Mouse (Mus musculus) v-Abl transformed pro-B cells (cell line): ENCODE data around the gene Xrcc6.

ENCODE experiments used
- in situ Hi-C, 2 experiments: fragments of 400-800 bp; cut with MboI; formaldehyde crosslinking; loops; one replicate each; pipeline ENCODE4 v1.15.1; 2025; ENCODE audit not compliant: unreplicated experiment in 2 of 2

Xrcc6 gene

GRCm38 (mm10) chr15:81987646-81988045 lies at the start of gene Xrcc6:
Gene Xrcc6, plus strand, starts transcription at chr15:81987835.
- in situ Hi-C loops, result no loop called here

GRCm38 (mm10) chr15:81938246-81938645 lies 49.4 kb upstream of the Xrcc6 start:
- in situ Hi-C loops, result no loop called here

- in situ Hi-C loops, result no loop called here
Observed at GRCm38 (mm10) chr15:81939157-81939715, 48.4 kb upstream of the Xrcc6 start.

- in situ Hi-C loops, result no loop called here
Observed at GRCm38 (mm10) chr15:81939774-81940173, 47.9 kb upstream of the Xrcc6 start.

GRCm38 (mm10) chr15:81940219-81940618 lies 47.4 kb upstream of the Xrcc6 start:
- in situ Hi-C loops, result no loop called here

GRCm38 (mm10) chr15:81941010-81941409 lies 46.6 kb upstream of the Xrcc6 start:
- in situ Hi-C loops, result no loop called here

GRCm38 (mm10) chr15:81943176-81943749 lies 44.4 kb upstream of the Xrcc6 start:
- in situ Hi-C loops, result no loop called here

GRCm38 (mm10) chr15:81949076-81949475 lies 38.6 kb upstream of the Xrcc6 start:
- in situ Hi-C loops, result no loop called here

- in situ Hi-C loops, result loop anchor here (5.0 to 10.0 kb wide), 3 partner anchors 105 to 285 kb away; partner anchors contain the start of gene 4930407I10Rik (in 1 of the 2)
Observed at GRCm38 (mm10) chr15:81949476-81950131, 38.0 kb upstream of the Xrcc6 start.

GRCm38 (mm10) chr15:81950716-81951115 lies 36.9 kb upstream of the Xrcc6 start:
- in situ Hi-C loops, result loop anchor here (5.0 to 10.0 kb wide), 3 partner anchors 104 to 284 kb away; partner anchors contain the start of gene 4930407I10Rik (in 1 of the 2)

GRCm38 (mm10) chr15:81951159-81951558 lies 36.5 kb upstream of the Xrcc6 start:
- in situ Hi-C loops, result loop anchor here (5.0 to 10.0 kb wide), 3 partner anchors 104 to 284 kb away; partner anchors contain the start of gene 4930407I10Rik (in 1 of the 2)

GRCm38 (mm10) chr15:81952310-81952709 lies 35.3 kb upstream of the Xrcc6 start:
- in situ Hi-C loops, result loop anchor here (5.0 to 10.0 kb wide), 3 partner anchors 102 to 282 kb away; partner anchors contain the start of gene 4930407I10Rik (in 1 of the 2)

- in situ Hi-C loops, result loop anchor here (5.0 to 10.0 kb wide), 3 partner anchors 101 to 281 kb away; partner anchors contain the start of gene 4930407I10Rik (in 1 of the 2)
Observed at GRCm38 (mm10) chr15:81954151-81954583, 33.5 kb upstream of the Xrcc6 start.

- in situ Hi-C loops, result loop anchor here (5.0 to 10.0 kb wide), 5 partner anchors 93 to 280 kb away; partner anchors contain the start of genes 4930407I10Rik (in 1 of the 2) and Snu13 (in 1 of the 2)
Observed at GRCm38 (mm10) chr15:81954716-81955115, 32.9 kb upstream of the Xrcc6 start.

- in situ Hi-C loops, result loop anchor here (5.0 to 10.0 kb wide), 4 partner anchors 92 to 279 kb away; partner anchors contain the start of genes 4930407I10Rik (in 1 of the 2) and Snu13 (in 1 of the 2)
Observed at GRCm38 (mm10) chr15:81955414-81955813, 32.2 kb upstream of the Xrcc6 start.

- in situ Hi-C loops, result loop anchor here (5.0 to 10.0 kb wide), 4 partner anchors 91 to 278 kb away; partner anchors contain the start of genes 4930407I10Rik (in 1 of the 2) and Snu13 (in 1 of the 2)
Observed at GRCm38 (mm10) chr15:81956457-81956856, 31.2 kb upstream of the Xrcc6 start.

GRCm38 (mm10) chr15:81957598-81957997 lies 30.0 kb upstream of the Xrcc6 start:
- in situ Hi-C loops, result loop anchor here (5.0 to 10.0 kb wide), 4 partner anchors 90 to 277 kb away; partner anchors contain the start of genes 4930407I10Rik (in 1 of the 2) and Snu13 (in 1 of the 2)

GRCm38 (mm10) chr15:81958906-81959305 lies 28.7 kb upstream of the Xrcc6 start:
- in situ Hi-C loops, result loop anchor here (5.0 to 10.0 kb wide), 4 partner anchors 88 to 276 kb away; partner anchors contain the start of genes 4930407I10Rik (in 1 of the 2) and Snu13 (in 1 of the 2)

GRCm38 (mm10) chr15:81960171-81961077 lies 27.2 kb upstream of the Xrcc6 start, which contains the start of gene Pmm1:
Gene Pmm1, minus strand, starts transcription at chr15:81960930.
- in situ Hi-C loops, result loop anchor here in 1 of 2 experiments (5.0 kb wide), 1 partner anchor 42 kb away; no protein-coding TSS in a partner anchor
